Mouse (Mus musculus): ENCODE data around the gene Scnm1. TPM values are rescaled to one million over a fixed set of nuclear protein-coding genes. Genes with fewer than 3 reads are reported as not detected.

The Scnm1 gene
- total RNA-seq (2014; rRNA removed; ENCODE audit: low replicate concordance) (16.7 and 38.2 TPM in 2 replicates), polyA plus RNA-seq (2015; fragmentation: Nextera tagmentation; extraction: Ambion mirVana) (57.6 and 57.7 TPM in 2 replicates)

DNA sequence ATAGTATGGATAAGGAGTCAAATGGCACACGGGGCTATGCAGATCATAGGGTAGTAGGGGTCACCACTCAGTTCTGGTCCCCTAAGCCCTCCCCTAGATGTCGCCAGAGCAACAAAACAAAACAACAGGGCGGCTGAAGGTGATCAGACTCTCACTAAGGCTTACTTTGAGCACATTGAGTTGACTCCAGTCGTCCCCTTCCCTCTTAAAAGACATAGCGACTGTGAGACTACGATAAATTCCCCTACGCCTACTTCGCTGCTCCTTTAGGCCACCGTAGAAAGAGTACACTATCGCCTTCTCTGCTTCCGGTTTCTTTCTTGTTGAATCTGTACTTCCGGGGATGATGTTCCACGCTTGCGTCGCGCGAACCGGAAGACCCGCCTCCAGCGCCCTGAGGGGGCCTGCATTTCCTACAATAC lies at the start of gene Scnm1, which contains the start of gene Lysmd1:
Gene Scnm1 (minus strand): TSS at position 332 of the 422 bp plus-strand sequence.
Gene Lysmd1 (plus strand): TSS at position 409 of the 422 bp plus-strand sequence.
- WGBS, result under 1% methylated on average over 20 of the region's 20 CpGs
- Histone ChIP-seq H3K9me3 (replicated peaks; ENCODE audit: control insufficient read depth, low read length) (no peaks in the 10 kb centered on the region), H3K36me3 (replicated peaks; ENCODE audit: control insufficient read depth, insufficient read depth, low read length) (peaks cover 24% of the 10 kb centered on the region), H3K4me3 (ENCODE audit: low read depth, low read length) (peak within 1 kb of the TSS; percentile 73), H3K4me2 (ENCODE audit: low read depth, low read length) (peak within 1 kb of the TSS; percentile 85), H3K27me3 (ENCODE audit: control insufficient read depth, insufficient read depth, low read length) (no peaks in the 10 kb centered on the region), H3K27ac (ENCODE audit: low read depth) (peak within 1 kb of the TSS; percentile 81), H3K4me1 (ENCODE audit: control insufficient read depth, insufficient read depth) (peaks cover 6% of the 10 kb centered on the region; the same call in 1 of the 2 replicates), H3K9ac (replicated peaks; ENCODE audit: low read depth, low read length) (peak within 1 kb of the TSS; percentile 70)
- TF ChIP-seq EP300 (IDR thresholded peaks at IDR 0.05; ENCODE audit: low read depth) (no peak), CTCF (IDR thresholded peaks at IDR 0.05; ENCODE audit: low read depth) (peak; percentile 23; the same call in 1 of the 2 replicates)
- DNase-seq (ENCODE audit: low spot score) (peak; percentile 95), ATAC-seq (ENCODE audit: insufficient read depth, low read depth) (peak; percentile 93)

DNA sequence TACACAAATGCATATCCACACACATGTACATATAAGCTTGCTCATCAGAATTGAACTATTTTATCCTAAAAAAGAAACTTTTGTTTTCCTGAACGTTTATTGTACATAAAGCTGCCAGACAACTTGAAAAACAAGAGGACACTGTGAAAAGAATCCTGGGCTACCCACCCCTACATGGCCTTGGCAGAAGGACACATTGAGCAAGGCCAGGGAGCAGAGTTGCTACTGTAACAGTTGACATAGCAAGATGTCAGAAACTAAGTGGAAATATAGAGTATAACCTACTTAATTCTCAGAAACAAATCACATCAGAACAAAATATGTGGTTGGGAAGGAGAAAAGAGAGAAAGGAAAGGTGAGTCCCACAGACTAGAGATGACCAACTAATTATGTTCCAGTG lies 48.0 kb upstream of the Scnm1 start:
- no peak overlapping the region for H3K27ac ChIP-seq (ENCODE audit: low read depth)
- no peak overlapping the region for H3K4me2 ChIP-seq (ENCODE audit: low read depth, low read length)
- TF ChIP-seq CTCF (IDR thresholded peaks at IDR 0.05; ENCODE audit: low read depth) (no peak), EP300 (IDR thresholded peaks at IDR 0.05; ENCODE audit: low read depth) (no peak)
- WGBS, result 39% methylated on average over 1 of the region's 1 CpGs
- no peak overlapping the region for H3K4me3 ChIP-seq (ENCODE audit: low read depth, low read length)
- ATAC-seq (ENCODE audit: insufficient read depth, low read depth) (no peak), DNase-seq (ENCODE audit: low spot score) (no peak)
- no peaks in the 10 kb centered on the region for H3K27me3 ChIP-seq (ENCODE audit: control insufficient read depth, insufficient read depth, low read length)
- peaks cover 33% of the 10 kb centered on the region for H3K36me3 ChIP-seq (replicated peaks; ENCODE audit: control insufficient read depth, insufficient read depth, low read length)
- no peaks in the 10 kb centered on the region for H3K9me3 ChIP-seq (replicated peaks; ENCODE audit: control insufficient read depth, low read length)
- no peaks in the 10 kb centered on the region for H3K4me1 ChIP-seq (ENCODE audit: control insufficient read depth, insufficient read depth)
- no peak overlapping the region for H3K9ac ChIP-seq (replicated peaks; ENCODE audit: low read depth, low read length)

GRCm38 (mm10) chr3:95179890-95180289 lies 46.1 kb upstream of the Scnm1 start:
- Histone ChIP-seq H3K27ac (ENCODE audit: low read depth) (no peak overlapping the region), H3K9me3 (replicated peaks; ENCODE audit: control insufficient read depth, low read length) (no peaks in the 10 kb centered on the region), H3K9ac (replicated peaks; ENCODE audit: low read depth, low read length) (no peak overlapping the region), H3K4me2 (ENCODE audit: low read depth, low read length) (no peak overlapping the region), H3K36me3 (replicated peaks; ENCODE audit: control insufficient read depth, insufficient read depth, low read length) (peaks cover 14% of the 10 kb centered on the region), H3K4me1 (ENCODE audit: control insufficient read depth, insufficient read depth) (no peaks in the 10 kb centered on the region), H3K27me3 (ENCODE audit: control insufficient read depth, insufficient read depth, low read length) (peaks cover 4% of the 10 kb centered on the region; the same call in 1 of the 2 replicates), H3K4me3 (ENCODE audit: low read depth, low read length) (no peak overlapping the region)
- WGBS, result 46% methylated on average over 3 of the region's 3 CpGs
- TF ChIP-seq CTCF (IDR thresholded peaks at IDR 0.05; ENCODE audit: low read depth), result no peak
- TF ChIP-seq EP300 (IDR thresholded peaks at IDR 0.05; ENCODE audit: low read depth), result no peak
- ATAC-seq (ENCODE audit: insufficient read depth, low read depth) (no peak), DNase-seq (ENCODE audit: low spot score) (no peak)

DNA sequence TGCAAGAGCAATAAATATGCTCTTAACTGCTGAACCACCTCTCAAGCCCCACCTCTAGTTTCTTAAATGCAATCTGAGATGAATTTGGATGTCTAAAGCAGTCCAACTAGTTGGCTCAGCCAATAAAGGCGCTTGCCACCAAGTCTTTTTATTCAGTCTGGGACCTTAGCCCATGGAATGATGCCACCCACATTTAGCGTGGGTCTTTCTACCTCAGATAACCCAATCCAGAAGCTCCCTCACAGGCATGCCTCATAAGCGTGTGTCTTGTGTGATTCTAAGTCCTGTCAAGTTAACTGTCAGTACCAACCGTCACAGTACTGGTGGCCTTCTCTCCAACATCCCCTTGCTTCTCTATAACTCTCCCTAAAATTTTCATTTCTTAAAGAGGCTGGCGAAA lies 45.1 kb upstream of the Scnm1 start:
- Histone ChIP-seq H3K4me3 (ENCODE audit: low read depth, low read length) (no peak overlapping the region), H3K4me2 (ENCODE audit: low read depth, low read length) (no peak overlapping the region), H3K27ac (ENCODE audit: low read depth) (no peak overlapping the region), H3K9ac (replicated peaks; ENCODE audit: low read depth, low read length) (no peak overlapping the region), H3K27me3 (ENCODE audit: control insufficient read depth, insufficient read depth, low read length) (peaks cover 7% of the 10 kb centered on the region; the same call in 1 of the 2 replicates), H3K4me1 (ENCODE audit: control insufficient read depth, insufficient read depth) (0 out of 2 replicates have a peak, but pooled peaks cover 1% of the 10 kb centered on the region), H3K36me3 (replicated peaks; ENCODE audit: control insufficient read depth, insufficient read depth, low read length) (peaks cover 4% of the 10 kb centered on the region; the same call in 1 of the 2 replicates), H3K9me3 (replicated peaks; ENCODE audit: control insufficient read depth, low read length) (no peaks in the 10 kb centered on the region)
- ATAC-seq (ENCODE audit: insufficient read depth, low read depth), result no peak
- DNase-seq (ENCODE audit: low spot score), result no peak
- WGBS, result 83% methylated on average over 5 of the region's 5 CpGs
- TF ChIP-seq CTCF (IDR thresholded peaks at IDR 0.05; ENCODE audit: low read depth) (no peak), EP300 (IDR thresholded peaks at IDR 0.05; ENCODE audit: low read depth) (no peak)

DNA sequence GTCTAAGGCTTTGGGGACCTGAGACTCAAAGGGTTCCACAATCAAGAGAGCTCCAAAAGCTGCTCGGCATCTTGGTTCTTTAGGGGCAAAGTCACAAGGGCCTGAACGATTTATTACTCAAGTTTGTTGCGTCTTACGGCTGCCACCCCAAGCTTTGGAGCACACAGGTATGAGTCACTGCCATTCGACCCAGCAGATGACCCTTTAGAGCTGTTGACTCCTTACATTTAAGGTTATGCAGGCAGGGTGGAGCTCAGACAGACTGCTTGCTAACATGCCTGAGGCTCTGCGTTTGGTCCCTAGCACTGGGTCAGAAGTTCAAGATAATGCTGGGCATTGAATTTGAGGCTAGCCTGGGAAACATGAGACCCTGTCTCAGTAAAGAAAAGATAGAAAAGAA lies 43.8 kb upstream of the Scnm1 start:
- 71% methylated on average over 6 of the region's 6 CpGs for WGBS
- Histone ChIP-seq H3K9me3 (replicated peaks; ENCODE audit: control insufficient read depth, low read length) (no peaks in the 10 kb centered on the region), H3K4me2 (ENCODE audit: low read depth, low read length) (no peak overlapping the region), H3K4me3 (ENCODE audit: low read depth, low read length) (no peak overlapping the region), H3K9ac (replicated peaks; ENCODE audit: low read depth, low read length) (no peak overlapping the region), H3K4me1 (ENCODE audit: control insufficient read depth, insufficient read depth) (0 out of 2 replicates have a peak, but pooled peaks cover 9% of the 10 kb centered on the region), H3K27me3 (ENCODE audit: control insufficient read depth, insufficient read depth, low read length) (peaks cover 19% of the 10 kb centered on the region), H3K27ac (ENCODE audit: low read depth) (no peak overlapping the region), H3K36me3 (replicated peaks; ENCODE audit: control insufficient read depth, insufficient read depth, low read length) (no peaks in the 10 kb centered on the region)
- DNase-seq (ENCODE audit: low spot score) (no peak), ATAC-seq (ENCODE audit: insufficient read depth, low read depth) (no peak)
- TF ChIP-seq CTCF (IDR thresholded peaks at IDR 0.05; ENCODE audit: low read depth), result no peak
- no peak for TF ChIP-seq EP300 (IDR thresholded peaks at IDR 0.05; ENCODE audit: low read depth)

- Histone ChIP-seq H3K4me1 (ENCODE audit: control insufficient read depth, insufficient read depth) (0 out of 2 replicates have a peak, but pooled peaks cover 9% of the 10 kb centered on the region), H3K36me3 (replicated peaks; ENCODE audit: control insufficient read depth, insufficient read depth, low read length) (no peaks in the 10 kb centered on the region), H3K9ac (replicated peaks; ENCODE audit: low read depth, low read length) (no peak overlapping the region), H3K27ac (ENCODE audit: low read depth) (no peak overlapping the region), H3K9me3 (replicated peaks; ENCODE audit: control insufficient read depth, low read length) (no peaks in the 10 kb centered on the region), H3K4me3 (ENCODE audit: low read depth, low read length) (no peak overlapping the region), H3K4me2 (ENCODE audit: low read depth, low read length) (no peak overlapping the region), H3K27me3 (ENCODE audit: control insufficient read depth, insufficient read depth, low read length) (peaks cover 30% of the 10 kb centered on the region)
- no peak for ATAC-seq (ENCODE audit: insufficient read depth, low read depth)
- 71% methylated on average over 3 of the region's 3 CpGs for WGBS
- no peak for DNase-seq (ENCODE audit: low spot score)
- no peak for TF ChIP-seq EP300 (IDR thresholded peaks at IDR 0.05; ENCODE audit: low read depth)
- TF ChIP-seq CTCF (IDR thresholded peaks at IDR 0.05; ENCODE audit: low read depth), result no peak
Observed at GRCm38 (mm10) chr3:95176500-95176899, 42.7 kb upstream of the Scnm1 start.

Data from heart, postnatal 0 days (tissue).